Mouse (Mus musculus): ENCODE results near the gene Magi1. TPM values are rescaled to one million over a fixed set of nuclear protein-coding genes. Genes with fewer than 3 reads are reported as not detected.

Magi1 gene
- total and polyA plus RNA-seq, 2 experiments from 2014 or later: 16.4 to 53.0 TPM

GRCm38 (mm10) chr6:94163325-94163995 is 120.3 kb downstream of the Magi1 start:
- peak overlapping the region; percentile 38 for H3K4me2 ChIP-seq (ENCODE audit: low read depth)
- H3K4me1 ChIP-seq (ENCODE audit: insufficient read depth): no peaks in the 10 kb centered on the region
- peak; percentile 55 for DNase-seq
- peak overlapping the region; percentile 4 for H3K27ac ChIP-seq (ENCODE audit: low read depth, low read length)
- peak overlapping the region; percentile 18; the same call in 1 of the 2 replicates for H3K9ac ChIP-seq
- no peaks in the 10 kb centered on the region for H3K27me3 ChIP-seq (ENCODE audit: insufficient read depth, low read length)
- WGBS: 11% methylated on average over 9 of the region's 9 CpGs
- peak; percentile 58 for ATAC-seq
- H3K9me3 ChIP-seq (ENCODE audit: low read length): no peaks in the 10 kb centered on the region
- H3K36me3 ChIP-seq (ENCODE audit: insufficient read depth): no peaks in the 10 kb centered on the region
- TF ChIP-seq CTCF (IDR thresholded peaks at IDR 0.05; ENCODE audit: low read depth): no peak
- H3K4me3 ChIP-seq (ENCODE audit: low read depth, low read length): no peak overlapping the region

DNA sequence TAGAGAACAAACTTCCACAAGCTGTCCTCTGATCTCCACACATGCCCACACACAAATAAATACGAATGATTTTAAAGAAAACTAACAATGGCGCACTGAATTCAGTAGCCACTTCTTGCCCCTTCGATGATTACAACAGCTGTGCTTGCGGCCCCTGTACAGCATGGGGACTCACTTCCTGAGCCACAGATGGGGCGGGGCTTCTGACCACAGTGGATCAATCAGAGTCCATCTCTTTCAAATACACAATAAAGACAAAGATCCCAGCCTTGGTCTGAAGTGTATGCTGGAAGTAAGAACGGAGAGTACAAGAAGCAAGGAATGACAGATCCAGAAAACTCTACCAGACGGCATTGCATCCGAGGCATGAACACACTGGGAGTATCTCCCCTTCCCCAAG is 120.8 kb downstream of the Magi1 start:
- WGBS: 46% methylated on average over 8 of the region's 8 CpGs
- no peak for TF ChIP-seq CTCF (IDR thresholded peaks at IDR 0.05; ENCODE audit: low read depth)
- Histone ChIP-seq H3K4me1 (ENCODE audit: insufficient read depth) (no peaks in the 10 kb centered on the region), H3K27ac (ENCODE audit: low read depth, low read length) (peak overlapping the region; percentile 4; the same call in 1 of the 2 replicates), H3K4me3 (ENCODE audit: low read depth, low read length) (no peak overlapping the region), H3K9me3 (ENCODE audit: low read length) (no peaks in the 10 kb centered on the region), H3K4me2 (ENCODE audit: low read depth) (peak overlapping the region; percentile 38), H3K9ac (peak overlapping the region; percentile 18; the same call in 1 of the 2 replicates), H3K36me3 (ENCODE audit: insufficient read depth) (no peaks in the 10 kb centered on the region), H3K27me3 (ENCODE audit: insufficient read depth, low read length) (no peaks in the 10 kb centered on the region)
- peak; percentile 27; the same call in 1 of the 2 replicates for ATAC-seq
- no peak for DNase-seq

GRCm38 (mm10) chr6:94159256-94159655 is 124.5 kb downstream of the Magi1 start:
- no peaks in the 10 kb centered on the region for H3K4me1 ChIP-seq (ENCODE audit: insufficient read depth)
- H3K9ac ChIP-seq: no peak overlapping the region
- 80% methylated on average over 2 of the region's 2 CpGs for WGBS
- H3K27me3 ChIP-seq (ENCODE audit: insufficient read depth, low read length): no peaks in the 10 kb centered on the region
- H3K4me3 ChIP-seq (ENCODE audit: low read depth, low read length): no peak overlapping the region
- DNase-seq: no peak
- no peak overlapping the region for H3K4me2 ChIP-seq (ENCODE audit: low read depth)
- no peak for TF ChIP-seq CTCF (IDR thresholded peaks at IDR 0.05; ENCODE audit: low read depth)
- H3K9me3 ChIP-seq (ENCODE audit: low read length): no peaks in the 10 kb centered on the region
- no peaks in the 10 kb centered on the region for H3K36me3 ChIP-seq (ENCODE audit: insufficient read depth)
- no peak for ATAC-seq
- no peak overlapping the region for H3K27ac ChIP-seq (ENCODE audit: low read depth, low read length)

GRCm38 (mm10) chr6:94158119-94158848 is 125.4 kb downstream of the Magi1 start:
- Histone ChIP-seq H3K36me3 (ENCODE audit: insufficient read depth) (no peaks in the 10 kb centered on the region), H3K9ac (no peak overlapping the region), H3K4me3 (ENCODE audit: low read depth, low read length) (no peak overlapping the region), H3K9me3 (ENCODE audit: low read length) (no peaks in the 10 kb centered on the region), H3K27me3 (ENCODE audit: insufficient read depth, low read length) (no peaks in the 10 kb centered on the region), H3K4me2 (ENCODE audit: low read depth) (no peak overlapping the region), H3K27ac (ENCODE audit: low read depth, low read length) (no peak overlapping the region), H3K4me1 (ENCODE audit: insufficient read depth) (no peaks in the 10 kb centered on the region)
- ATAC-seq (no peak), DNase-seq (no peak)
- no peak for TF ChIP-seq CTCF (IDR thresholded peaks at IDR 0.05; ENCODE audit: low read depth)
- 96% methylated on average over 3 of the region's 3 CpGs for WGBS

GRCm38 (mm10) chr6:94155996-94156395 is 127.7 kb downstream of the Magi1 start:
- Histone ChIP-seq H3K4me1 (ENCODE audit: insufficient read depth) (no peaks in the 10 kb centered on the region), H3K4me2 (ENCODE audit: low read depth) (no peak overlapping the region), H3K9ac (no peak overlapping the region), H3K36me3 (ENCODE audit: insufficient read depth) (no peaks in the 10 kb centered on the region), H3K27ac (ENCODE audit: low read depth, low read length) (no peak overlapping the region), H3K4me3 (ENCODE audit: low read depth, low read length) (no peak overlapping the region), H3K27me3 (ENCODE audit: insufficient read depth, low read length) (no peaks in the 10 kb centered on the region), H3K9me3 (ENCODE audit: low read length) (no peaks in the 10 kb centered on the region)
- no peak for ATAC-seq
- TF ChIP-seq CTCF (IDR thresholded peaks at IDR 0.05; ENCODE audit: low read depth): no peak
- 79% methylated on average over 4 of the region's 4 CpGs for WGBS
- DNase-seq: no peak

GRCm38 (mm10) chr6:94154854-94155601 is 128.7 kb downstream of the Magi1 start:
- H3K9ac ChIP-seq: no peak overlapping the region
- H3K36me3 ChIP-seq (ENCODE audit: insufficient read depth): no peaks in the 10 kb centered on the region
- no peak overlapping the region for H3K4me2 ChIP-seq (ENCODE audit: low read depth)
- H3K27me3 ChIP-seq (ENCODE audit: insufficient read depth, low read length): no peaks in the 10 kb centered on the region
- 86% methylated on average over 3 of the region's 3 CpGs for WGBS
- no peak overlapping the region for H3K4me3 ChIP-seq (ENCODE audit: low read depth, low read length)
- no peaks in the 10 kb centered on the region for H3K9me3 ChIP-seq (ENCODE audit: low read length)
- ATAC-seq (no peak), DNase-seq (no peak)
- no peak for TF ChIP-seq CTCF (IDR thresholded peaks at IDR 0.05; ENCODE audit: low read depth)
- no peak overlapping the region for H3K27ac ChIP-seq (ENCODE audit: low read depth, low read length)
- no peaks in the 10 kb centered on the region for H3K4me1 ChIP-seq (ENCODE audit: insufficient read depth)

Measured in forebrain, postnatal 0 days (tissue).